Mouse (Mus musculus) neural tube, embryonic 14.5 days (tissue): ENCODE data around the gene Trim30b. TPM values are rescaled to one million over a fixed set of nuclear protein-coding genes. Genes with fewer than 3 reads are reported as not detected.
"Not testable (repeated sequence)": the region's sequence is repeated elsewhere in the genome, so short reads cannot be mapped to it uniquely, and the experiment has no call there.

Source experiments
- ATAC-seq: fragments of 200-750 bp; cut with Nextera tagmentation; 2 replicates; pipeline ENCODE4 v1.8.0; 2017; ENCODE audit warnings: low read depth, mild to moderate bottlenecking, moderate TSS enrichment, moderate library complexity
- H3K27ac ChIP-seq: fragments of 300-500 bp; sonication (generic); 2 replicates; pipeline ENCODE4 v1.5.1; 2014; ENCODE audit warnings: low read depth, mild to moderate bottlenecking, control low read depth, low read length, moderate library complexity, mixed read lengths
- H3K27me3 ChIP-seq: fragments of 300-500 bp; sonication (generic); 2 replicates; pipeline ENCODE4 v1.6.1; 2014; ENCODE audit warnings: low read length; ENCODE audit not compliant: control insufficient read depth, insufficient read depth
- H3K36me3 ChIP-seq: fragments of 300-500 bp; sonication (generic); 2 replicates; pipeline ENCODE4 v1.6.1; 2014; ENCODE audit warnings: low read length, mixed read lengths; ENCODE audit not compliant: control insufficient read depth, insufficient read depth
- H3K4me1 ChIP-seq: fragments of 300-500 bp; sonication (generic); 2 replicates; pipeline ENCODE4 v1.6.1; 2014; ENCODE audit warnings: low read length; ENCODE audit not compliant: control insufficient read depth, insufficient read depth
- H3K4me2 ChIP-seq: fragments of 300-500 bp; sonication (generic); 2 replicates; pipeline ENCODE4 v1.6.1; 2014; ENCODE audit warnings: mild to moderate bottlenecking, low read depth, low read length, control low read depth
- H3K4me3 ChIP-seq: fragments of 300-500 bp; sonication (generic); 2 replicates; pipeline ENCODE4 v1.5.1; 2014; ENCODE audit warnings: low read depth, low read length, control low read depth, mixed read lengths
- H3K9ac ChIP-seq: fragments of 300-500 bp; sonication (generic); replicated peaks from 2 replicates; pipeline ENCODE4 v1.6.1; 2014; ENCODE audit warnings: low read depth, mild to moderate bottlenecking, control low read depth, low read length, mixed read lengths
- H3K9me3 ChIP-seq: fragments of 300-500 bp; sonication (generic); 2 replicates; pipeline ENCODE4 v1.6.1; 2016; ENCODE audit warnings: low read length; ENCODE audit not compliant: control insufficient read depth
- WGBS: fragments of 180-500 bp; shearing (Covaris S2); extraction: QIAGEN DNeasy Blood & Tissue Kit; methylation state at CpG from one replicate; pipeline ENCODE4 v1.1.7; 2014; 5-methylcytosine and 5-hydroxymethylcytosine counted together
- polyA plus RNA-seq: library from polyadenylated mRNA; unstranded; fragments of >200 nt; fragmentation: Nextera tagmentation; extraction: Ambion mirVana; gene quantifications from 2 replicates; pipeline ENCODE4 v1.2.1, GENCODE M21; 2014

Trim30b gene
- not detected in 2 replicates for polyA plus RNA-seq

- Histone ChIP-seq H3K9ac (no peak within 1 kb of the TSS), H3K36me3 (no peaks in the 10 kb centered on the region), H3K9me3 (no peaks in the 10 kb centered on the region), H3K4me3 (no peak within 1 kb of the TSS), H3K4me1 (no peaks in the 10 kb centered on the region), H3K27ac (no peak within 1 kb of the TSS), H3K27me3 (no peaks in the 10 kb centered on the region), H3K4me2 (no peak within 1 kb of the TSS)
- 67% methylated on average over 1 of the region's 1 CpGs for WGBS
- ATAC-seq: no peak
These were observed at the start of gene Trim30b for GRCm38 (mm10) chr7:104369736-104370414. Gene Trim30b (minus strand): TSS chr7:104369884.

DNA sequence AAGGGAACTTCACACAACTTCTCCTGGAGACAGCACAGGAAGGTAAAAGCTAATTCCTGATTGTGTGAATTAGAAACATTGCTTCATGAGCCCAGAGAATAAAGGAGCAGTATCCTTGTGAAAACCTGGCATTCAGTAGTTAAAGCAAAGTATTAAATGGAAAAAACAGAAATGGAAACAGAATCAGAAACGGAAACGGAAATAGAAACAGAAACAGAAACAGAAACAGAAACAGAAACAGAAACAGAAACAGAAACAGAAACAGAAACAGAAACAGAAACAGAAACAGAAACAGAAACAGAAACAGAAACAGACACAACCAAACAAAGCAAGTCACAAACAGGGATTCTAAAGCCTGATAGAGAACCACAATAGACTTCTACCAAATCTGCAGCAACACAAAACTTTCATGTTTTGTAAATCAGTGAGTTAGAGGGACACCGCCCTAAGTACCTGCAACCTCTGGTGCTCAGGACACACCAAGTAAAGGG lies 34.8 kb upstream of the Trim30b start:
- H3K36me3 ChIP-seq: no peaks in the 10 kb centered on the region
- no peak for ATAC-seq
- WGBS: 99% methylated on average over 3 of the region's 3 CpGs
- H3K9me3 ChIP-seq: no peaks in the 10 kb centered on the region
- no peak overlapping the region for H3K4me3 ChIP-seq
- H3K4me1 ChIP-seq: no peaks in the 10 kb centered on the region
- H3K27ac ChIP-seq: no peak overlapping the region
- no peaks in the 10 kb centered on the region for H3K27me3 ChIP-seq
- H3K9ac ChIP-seq: no peak overlapping the region
- no peak overlapping the region for H3K4me2 ChIP-seq

GRCm38 (mm10) chr7:104401140-104401539 lies 31.5 kb upstream of the Trim30b start:
- Histone ChIP-seq H3K36me3 (no peaks in the 10 kb centered on the region), H3K9me3 (no peaks in the 10 kb centered on the region), H3K27ac (no peak overlapping the region), H3K27me3 (no peaks in the 10 kb centered on the region), H3K4me3 (no peak overlapping the region), H3K4me1 (no peaks in the 10 kb centered on the region), H3K4me2 (no peak overlapping the region), H3K9ac (no peak overlapping the region)
- no peak for ATAC-seq

DNA sequence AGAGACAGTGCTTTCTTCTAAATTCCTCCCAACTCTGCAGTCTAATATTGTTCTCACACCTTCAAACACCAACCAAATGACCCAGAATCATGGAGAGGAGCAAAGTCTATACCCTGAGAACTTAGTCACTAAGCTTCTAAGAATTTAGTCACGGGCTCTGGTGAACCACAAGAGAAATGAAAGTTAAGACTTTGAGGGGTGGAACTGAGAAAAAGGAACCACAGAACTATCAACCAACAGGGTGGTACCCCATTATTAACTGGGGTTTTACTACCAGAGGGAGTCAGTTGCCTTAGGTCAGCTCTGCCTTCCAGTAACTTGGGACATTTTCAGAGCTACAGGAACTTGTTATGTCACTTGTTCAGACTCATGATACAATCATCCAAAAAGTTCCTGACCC lies 31.0 kb upstream of the Trim30b start, which contains the start of gene Trim30c:
Gene Trim30c, minus strand, starts transcription at position 140 of the 400 bp plus-strand sequence.
- 79% methylated on average over 1 of the region's 1 CpGs for WGBS

DNA sequence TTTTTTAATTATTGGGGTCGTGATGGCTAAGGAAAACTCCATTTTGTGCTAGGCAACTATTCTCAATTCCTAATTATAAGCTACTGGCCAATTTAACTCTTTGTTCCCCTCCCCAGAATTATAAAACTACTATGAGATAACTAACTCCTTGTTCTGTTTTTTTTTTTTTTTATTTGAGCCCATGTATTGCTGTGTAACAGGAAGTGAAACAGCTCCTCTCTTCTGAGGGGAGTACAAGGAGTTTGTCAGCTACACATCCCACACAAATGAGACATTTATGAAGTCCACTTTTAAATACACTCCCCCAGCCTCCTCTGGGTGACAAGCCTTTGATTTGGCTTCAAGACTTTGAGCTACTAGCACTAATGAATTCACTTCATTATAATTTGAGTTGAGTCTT lies 28.8 kb upstream of the Trim30b start:
- WGBS: 72% methylated on average over 1 of the region's 1 CpGs
- no peaks in the 10 kb centered on the region for H3K36me3 ChIP-seq
- ATAC-seq: no peak

More for the DNA sequence above, 31.0 kb upstream of the Trim30b start, which contains the start of gene Trim30c:
- ATAC-seq: no peak
- no peaks in the 10 kb centered on the region for H3K36me3 ChIP-seq
- H3K9ac ChIP-seq: no peak within 1 kb of the TSS
- H3K4me2 ChIP-seq: no peak within 1 kb of the TSS
- no peak within 1 kb of the TSS for H3K4me3 ChIP-seq
- H3K27me3 ChIP-seq: no peaks in the 10 kb centered on the region
- no peaks in the 10 kb centered on the region for H3K9me3 ChIP-seq
- no peaks in the 10 kb centered on the region for H3K4me1 ChIP-seq
- H3K27ac ChIP-seq: no peak within 1 kb of the TSS

DNA sequence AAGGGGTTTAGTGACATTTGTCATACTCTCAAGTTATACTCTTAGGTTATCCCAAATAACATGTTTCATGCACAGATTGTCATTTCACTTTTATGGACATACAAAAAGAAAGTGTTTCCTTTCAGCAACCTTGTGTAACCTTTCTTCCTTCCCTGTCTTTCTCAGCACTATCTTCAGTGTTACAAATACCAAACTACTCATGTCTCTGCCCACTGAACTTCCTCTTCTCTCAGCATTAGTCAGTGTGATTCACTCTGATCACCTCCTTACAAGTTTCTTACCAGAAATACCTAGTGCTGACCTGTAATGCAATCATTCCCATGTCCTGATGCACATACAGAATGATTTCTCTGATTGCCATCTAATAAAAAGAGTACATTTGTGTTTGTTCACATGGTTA lies 3.3 kb downstream of the Trim30b start:
- no peak overlapping the region for H3K9ac ChIP-seq
- no peak for ATAC-seq
- no peak overlapping the region for H3K4me2 ChIP-seq
- no peak overlapping the region for H3K4me3 ChIP-seq
- H3K36me3 ChIP-seq: no peaks in the 10 kb centered on the region
- H3K27me3 ChIP-seq: no peaks in the 10 kb centered on the region
- no peaks in the 10 kb centered on the region for H3K4me1 ChIP-seq
- no peaks in the 10 kb centered on the region for H3K9me3 ChIP-seq
- H3K27ac ChIP-seq: no peak overlapping the region

More for the DNA sequence above, 28.8 kb upstream of the Trim30b start:
- H3K4me3 ChIP-seq: no peak overlapping the region
- no peak overlapping the region for H3K4me2 ChIP-seq
- no peak overlapping the region for H3K27ac ChIP-seq
- H3K9me3 ChIP-seq: no peaks in the 10 kb centered on the region
- H3K27me3 ChIP-seq: no peaks in the 10 kb centered on the region
- H3K9ac ChIP-seq: no peak overlapping the region
- H3K4me1 ChIP-seq: no peaks in the 10 kb centered on the region

DNA sequence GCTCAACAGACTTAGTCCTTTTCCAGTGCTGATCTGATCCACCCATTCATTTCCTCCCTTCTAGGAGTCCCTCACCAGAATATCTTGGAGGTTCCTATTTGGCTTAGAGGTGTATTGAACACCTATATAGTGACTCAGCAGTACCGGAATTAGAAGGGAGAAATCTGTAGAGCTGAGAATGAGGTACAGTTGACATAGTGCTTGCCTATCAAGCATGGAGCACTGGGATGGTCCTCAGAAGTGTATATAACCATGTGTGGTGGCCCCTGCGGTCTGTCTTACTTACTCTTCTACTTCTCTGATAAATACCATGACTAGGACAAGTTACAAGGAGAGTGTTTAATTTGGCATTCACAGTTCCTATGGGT lies 16.1 kb downstream of the Trim30b start:
- no peak overlapping the region for H3K4me2 ChIP-seq
- no peaks in the 10 kb centered on the region for H3K27me3 ChIP-seq
- no peaks in the 10 kb centered on the region for H3K9me3 ChIP-seq
- H3K4me1 ChIP-seq: no peaks in the 10 kb centered on the region
- no peak overlapping the region for H3K9ac ChIP-seq
- peak; percentile 30; the same call in 1 of the 2 replicates for ATAC-seq
- 80% methylated on average over 2 of the region's 2 CpGs for WGBS
- H3K36me3 ChIP-seq: no peaks in the 10 kb centered on the region
- H3K4me3 ChIP-seq: no peak overlapping the region
- no peak overlapping the region for H3K27ac ChIP-seq

- H3K9ac ChIP-seq: no peak within 1 kb of the TSS
- no peaks in the 10 kb centered on the region for H3K4me1 ChIP-seq
- H3K4me3 ChIP-seq: peak within 1 kb of the TSS; percentile 17; the same call in 1 of the 2 replicates
- H3K9me3 ChIP-seq: no peaks in the 10 kb centered on the region
- WGBS: 8% methylated on average over 14 of the region's 14 CpGs
- no peak within 1 kb of the TSS for H3K27ac ChIP-seq
- H3K36me3 ChIP-seq: no peaks in the 10 kb centered on the region
- peak; percentile 96; the same call in 1 of the 2 replicates for ATAC-seq
- peak within 1 kb of the TSS; percentile 36 for H3K4me2 ChIP-seq
- no peaks in the 10 kb centered on the region for H3K27me3 ChIP-seq
These were observed 16.7 kb downstream of the Trim30b start, which contains the start of gene Trim12c for GRCm38 (mm10) chr7:104352717-104353599. Gene Trim12c (minus strand): TSS chr7:104353362.

- ATAC-seq, H3K9ac ChIP-seq, H3K27ac ChIP-seq, H3K36me3 ChIP-seq, H3K4me3 ChIP-seq, H3K4me2 ChIP-seq, H3K9me3 ChIP-seq, H3K4me1 ChIP-seq, H3K27me3 ChIP-seq: not testable (repeated sequence)
- 92% methylated on average over 4 of the region's 4 CpGs for WGBS
These were observed 21.6 kb downstream of the Trim30b start for GRCm38 (mm10) chr7:104348043-104348442.
